Mouse (Mus musculus): ENCODE results near the gene Dnajc6.

The Dnajc6 gene

GRCm38 (mm10) chr4:101496534-101497237 lies at the start of gene Dnajc6:
Gene Dnajc6, plus strand, starts transcription at chr4:101496648.
- 1% methylated on average over 57 of the region's 57 CpGs for WGBS

DNA sequence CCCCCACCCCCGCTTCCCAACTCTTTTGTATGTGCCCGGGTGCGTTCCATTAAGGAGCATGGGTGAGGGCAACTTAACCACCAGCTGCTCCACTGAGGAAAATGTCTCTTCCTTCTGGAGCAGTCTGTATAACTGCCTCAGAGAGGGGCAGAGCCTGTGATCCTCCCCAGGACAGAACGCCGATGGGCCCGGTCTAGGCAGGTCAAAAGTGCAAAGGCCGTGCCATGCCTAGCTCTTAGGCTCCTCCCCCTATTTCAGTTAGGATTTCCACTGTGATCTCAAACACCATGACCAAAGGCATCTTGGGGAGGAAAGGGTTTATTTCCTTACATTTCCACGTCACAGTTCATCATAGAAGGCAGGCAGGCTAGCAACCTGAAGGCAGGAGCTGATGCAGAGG lies 47.7 kb upstream of the Dnajc6 start:
- 92% methylated on average over 8 of the region's 8 CpGs for WGBS

DNA sequence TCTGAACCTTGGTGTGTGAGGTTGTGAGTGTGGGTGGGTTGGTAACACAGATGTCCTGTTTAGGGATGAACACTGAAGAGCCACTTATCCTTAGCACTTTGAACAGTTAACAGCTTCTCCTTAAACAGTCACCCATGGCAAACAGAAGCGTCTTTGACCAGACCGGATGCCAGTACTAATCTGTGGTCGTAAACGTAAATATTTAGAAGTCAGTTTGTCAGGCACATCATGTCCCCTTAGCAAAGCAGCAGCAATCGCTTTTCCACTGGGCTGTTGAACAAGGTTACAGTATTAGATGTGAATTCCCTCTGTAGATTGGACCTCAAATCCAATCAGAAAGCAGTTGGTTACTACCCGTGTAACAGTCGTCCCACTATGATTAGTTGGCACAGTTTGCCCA lies 47.1 kb upstream of the Dnajc6 start:
- 86% methylated on average over 7 of the region's 7 CpGs for WGBS

- WGBS = 49% methylated on average over 20 of the region's 20 CpGs
Observed at GRCm38 (mm10) chr4:101450150-101450780, 46.2 kb upstream of the Dnajc6 start.

- WGBS = 85% methylated on average over 4 of the region's 4 CpGs
Observed at GRCm38 (mm10) chr4:101451089-101451488, 45.4 kb upstream of the Dnajc6 start.

GRCm38 (mm10) chr4:101452829-101453228 lies 43.6 kb upstream of the Dnajc6 start:
- WGBS = 89% methylated on average over 9 of the region's 9 CpGs

- 85% methylated on average over 8 of the region's 8 CpGs for WGBS
Observed at GRCm38 (mm10) chr4:101457176-101457575, 39.3 kb upstream of the Dnajc6 start.

DNA sequence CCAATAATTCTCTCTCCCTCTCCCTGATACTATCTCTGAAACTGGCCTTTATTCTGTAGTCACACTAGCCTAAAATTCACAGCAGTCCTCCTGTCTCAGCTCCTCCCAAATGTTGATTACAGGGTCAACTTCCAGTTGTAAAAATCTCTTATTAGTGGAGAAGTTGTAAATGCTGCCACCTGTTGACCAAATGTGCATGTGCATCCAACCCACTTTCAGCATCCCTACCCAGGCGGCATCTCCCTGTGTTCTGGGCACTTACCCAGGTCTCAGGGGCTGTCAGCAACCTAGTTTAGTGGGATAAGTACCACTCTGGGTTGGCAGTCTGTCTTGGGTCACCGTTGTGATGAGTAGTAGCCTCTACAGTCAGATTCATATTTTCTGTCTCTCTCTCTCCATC lies 38.1 kb upstream of the Dnajc6 start:
- 25% methylated on average over 2 of the region's 2 CpGs for WGBS

DNA sequence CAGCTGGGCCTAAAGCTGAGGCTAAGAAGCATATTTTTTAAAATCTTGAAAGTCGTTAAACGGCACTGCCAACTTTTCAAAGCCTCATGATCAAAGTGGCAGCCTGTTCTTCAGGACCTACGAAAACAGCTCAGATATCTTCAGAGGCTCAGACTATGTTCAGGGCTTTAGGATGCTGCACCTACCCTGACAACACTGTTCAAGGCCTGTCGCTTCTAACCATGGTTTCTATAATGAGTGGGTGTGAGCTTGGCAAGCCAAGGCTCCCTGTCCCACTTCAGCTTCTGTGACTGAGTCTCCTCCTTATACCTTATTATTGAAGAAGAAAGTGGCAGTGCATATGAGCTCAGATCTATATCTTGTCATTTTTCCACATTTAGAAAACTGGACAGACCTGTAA lies 37.1 kb upstream of the Dnajc6 start:
- 58% methylated on average over 4 of the region's 4 CpGs for WGBS

GRCm38 (mm10) chr4:101460114-101460513 lies 36.3 kb upstream of the Dnajc6 start:
- WGBS = 88% methylated on average over 1 of the region's 1 CpGs

DNA sequence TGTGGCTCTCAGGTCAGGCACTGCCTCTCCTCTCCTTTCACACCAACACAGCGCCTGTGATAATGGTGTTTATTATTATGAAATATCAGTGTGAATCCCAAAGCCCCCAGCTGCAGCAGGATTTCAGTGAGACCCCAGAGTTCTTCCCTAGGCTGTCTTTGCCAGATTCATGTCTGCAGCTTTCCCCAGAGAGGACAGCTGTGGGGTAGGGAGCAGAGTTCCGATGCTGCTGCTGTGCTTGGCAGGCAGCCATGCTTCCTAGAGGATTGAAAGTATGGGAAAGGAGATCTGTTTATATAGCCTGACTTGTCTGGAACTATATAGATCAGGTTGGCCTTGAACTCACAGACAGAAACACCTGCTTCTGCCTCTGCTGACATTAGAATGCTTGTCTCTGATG lies 34.4 kb upstream of the Dnajc6 start:
- WGBS = 72% methylated on average over 2 of the region's 2 CpGs

- WGBS = 68% methylated on average over 3 of the region's 3 CpGs
Observed at GRCm38 (mm10) chr4:101466264-101466663, 30.2 kb upstream of the Dnajc6 start.

- WGBS = 60% methylated on average over 5 of the region's 5 CpGs
Observed at GRCm38 (mm10) chr4:101469242-101469641, 27.2 kb upstream of the Dnajc6 start.

DNA sequence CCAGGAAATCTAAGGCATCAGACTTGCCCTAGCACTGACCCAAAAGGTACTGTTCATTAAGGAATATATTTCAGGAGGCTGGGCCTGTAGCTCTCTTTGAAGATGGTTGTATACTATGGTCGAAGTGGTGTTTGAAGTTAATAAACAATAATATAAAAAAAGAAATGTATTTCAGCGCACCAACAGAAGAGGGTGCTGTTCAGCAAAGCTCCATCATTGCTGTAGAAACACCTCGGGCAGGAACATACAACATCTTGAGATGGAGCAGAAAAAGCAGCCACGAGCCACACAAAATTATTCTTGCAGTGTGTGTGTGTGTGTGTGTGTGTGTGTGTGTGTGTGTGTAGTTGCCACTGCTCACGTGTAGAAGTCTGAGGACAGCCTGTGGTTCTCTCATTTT lies 25.9 kb upstream of the Dnajc6 start:
- WGBS = 25% methylated on average over 5 of the region's 5 CpGs

DNA sequence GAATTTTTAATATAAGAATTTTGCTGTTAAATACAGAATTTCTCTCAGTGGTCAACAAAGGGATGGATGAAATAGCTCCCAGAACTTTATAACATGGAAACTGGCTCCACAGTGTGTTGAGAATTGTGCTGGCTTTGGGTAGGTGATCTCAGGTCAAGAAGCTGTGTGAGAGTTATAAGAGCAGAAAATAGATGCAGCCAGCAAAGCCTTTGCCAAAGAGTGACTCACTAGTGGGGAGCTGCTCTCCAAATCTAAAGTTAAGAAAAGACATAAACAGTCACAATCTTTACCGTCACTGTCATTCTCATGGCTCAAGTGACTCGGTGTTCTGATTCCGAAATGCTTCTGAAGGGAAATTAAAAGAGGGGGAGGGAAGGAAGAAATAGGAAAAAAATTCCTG lies 23.7 kb upstream of the Dnajc6 start:
- 38% methylated on average over 3 of the region's 3 CpGs for WGBS

GRCm38 (mm10) chr4:101490320-101490917 lies 6.0 kb upstream of the Dnajc6 start:
- 64% methylated on average over 8 of the region's 8 CpGs for WGBS

DNA sequence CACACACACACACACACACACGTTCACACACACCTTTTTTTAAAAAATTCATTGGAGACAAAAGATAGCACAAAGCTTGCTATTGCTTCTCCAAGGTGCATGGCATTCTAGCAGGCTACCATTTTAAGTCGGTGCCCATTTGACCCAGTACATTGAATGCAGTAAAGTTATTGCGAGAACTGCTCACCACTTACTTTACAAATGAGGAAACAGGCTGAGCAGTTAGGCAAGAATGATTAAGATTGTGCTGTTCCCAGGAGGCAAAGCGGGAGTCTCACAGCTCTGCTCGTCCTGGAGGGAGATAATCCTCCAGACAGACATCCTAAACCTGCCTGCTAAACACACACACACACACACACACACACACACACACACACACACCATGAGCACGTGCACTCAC lies 4.7 kb upstream of the Dnajc6 start:
- WGBS = 85% methylated on average over 6 of the region's 6 CpGs

- 4% methylated on average over 28 of the region's 28 CpGs for WGBS
Observed at GRCm38 (mm10) chr4:101496188-101496533, 287 bp upstream of the Dnajc6 start.

- WGBS = 4% methylated on average over 14 of the region's 14 CpGs
Observed at GRCm38 (mm10) chr4:101497336-101497735, 888 bp downstream of the Dnajc6 start.

- WGBS = 65% methylated on average over 7 of the region's 7 CpGs
Observed at GRCm38 (mm10) chr4:101504470-101505007, 8.1 kb downstream of the Dnajc6 start.

DNA sequence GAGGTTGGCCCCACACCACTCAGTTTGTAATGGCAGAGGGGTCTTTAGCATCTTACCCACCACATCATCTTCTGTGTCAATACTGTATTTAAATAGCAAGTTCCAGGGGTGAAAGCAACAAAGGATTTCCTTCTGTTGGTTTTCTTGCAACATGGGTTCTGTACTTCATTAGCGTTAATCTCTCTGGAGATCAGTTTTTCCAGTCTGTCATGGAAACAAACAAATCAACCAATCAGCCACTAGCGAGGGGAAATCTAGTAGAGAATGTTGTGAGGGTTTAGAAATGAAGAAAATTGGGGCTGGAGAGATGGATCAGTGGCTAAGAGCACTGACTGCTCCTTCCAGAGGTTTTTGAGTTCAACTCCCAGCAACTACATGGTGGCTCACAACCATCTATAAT lies 9.5 kb downstream of the Dnajc6 start:
- WGBS = 69% methylated on average over 2 of the region's 2 CpGs

GRCm38 (mm10) chr4:101507571-101508422 lies 11.3 kb downstream of the Dnajc6 start:
- 8% methylated on average over 24 of the region's 24 CpGs for WGBS

Data from cerebral cortex, adult 2 months (tissue).